Mouse (Mus musculus) lung, postnatal 0 days (tissue): ENCODE measurements at regions not wholly inside any gene's neighbourhood (a gene's known extent, or its start where the extent isn't known, plus 50 kb on each side); places are given as distances from the start of the nearest gene placed in this dataset.

Experiments used
- ATAC-seq: fragments of 200-750 bp; cut with Nextera tagmentation; 2 replicates; pipeline ENCODE4 v1.8.0; 2017; ENCODE audit warnings: moderate library complexity
- DNase-seq: peaks from one replicate; pipeline ENCODE4 v3.0.0-alpha.2; 2016; ENCODE audit warnings: low spot score
- H3K27ac ChIP-seq: fragments of 300-500 bp; sonication (generic); 2 replicates; pipeline ENCODE4 v1.5.1; 2014; ENCODE audit warnings: antibody characterized with exemption, mild to moderate bottlenecking, low read length, mixed read lengths
- H3K27me3 ChIP-seq: fragments of 300-500 bp; sonication (generic); replicated peaks from 2 replicates; pipeline ENCODE4 v1.6.1; 2014; ENCODE audit warnings: low read length, mixed read lengths; ENCODE audit not compliant: insufficient read depth
- H3K36me3 ChIP-seq: fragments of 300-500 bp; sonication (generic); 2 replicates; pipeline ENCODE4 v1.6.1; 2014; ENCODE audit warnings: low read length, mixed read lengths; ENCODE audit not compliant: insufficient read depth
- H3K4me1 ChIP-seq: fragments of 300-500 bp; sonication (generic); 2 replicates; pipeline ENCODE4 v1.6.1; 2014; ENCODE audit warnings: antibody characterized with exemption, low read depth, low read length, mixed read lengths; ENCODE audit not compliant: insufficient read depth
- H3K4me2 ChIP-seq: fragments of 300-500 bp; sonication (generic); replicated peaks from 2 replicates; pipeline ENCODE4 v1.6.1; 2014; ENCODE audit warnings: low read depth, mild to moderate bottlenecking, low read length, moderate library complexity, mixed read lengths
- H3K4me3 ChIP-seq: fragments of 300-500 bp; sonication (generic); 2 replicates; pipeline ENCODE4 v1.5.1; 2014; ENCODE audit warnings: low read depth, low read length
- H3K9ac ChIP-seq: fragments of 300-500 bp; sonication (generic); replicated peaks from 2 replicates; pipeline ENCODE4 v1.6.1; 2014; ENCODE audit warnings: low read depth, mild to moderate bottlenecking
- H3K9me3 ChIP-seq: fragments of 300-500 bp; sonication (generic); 2 replicates; pipeline ENCODE4 v1.6.1; 2016; ENCODE audit warnings: low read length, mixed read lengths
- CTCF ChIP-seq: IDR thresholded peaks from 2 replicates; pipeline ENCODE4 v1.5.1; 2016; ENCODE audit warnings: antibody characterized with exemption, mild to moderate bottlenecking
- EP300 ChIP-seq: IDR thresholded peaks from 2 replicates; pipeline ENCODE4 v1.6.1; 2016; ENCODE audit warnings: antibody characterized with exemption, mild to moderate bottlenecking, control low read depth
- WGBS: fragments of 180-500 bp; shearing (Covaris S2); extraction: QIAGEN DNeasy Blood & Tissue Kit; methylation state at CpG from one replicate; pipeline ENCODE4 v1.1.7; 2014; 5-methylcytosine and 5-hydroxymethylcytosine counted together

DNA sequence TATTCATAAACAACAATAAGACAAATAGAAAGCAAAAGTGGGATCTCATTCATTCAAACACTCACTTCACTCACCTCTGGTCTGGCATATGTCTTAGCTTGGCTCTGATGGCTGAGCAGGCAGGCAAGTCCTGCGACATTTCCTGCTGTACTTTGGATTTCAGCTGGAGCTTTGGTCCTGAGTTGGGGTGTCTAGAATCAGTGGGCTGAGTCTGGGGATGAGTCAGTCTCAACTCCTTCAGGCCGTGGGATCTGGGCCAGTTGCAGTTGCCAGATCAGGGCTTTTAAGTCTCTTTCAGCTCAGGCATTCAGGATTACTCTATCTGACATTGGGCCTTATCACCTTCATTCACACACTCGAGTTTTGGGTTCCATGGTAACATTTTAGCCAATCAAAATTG lies 454.1 kb downstream of the Adra2a start:
- Histone ChIP-seq H3K27me3 (no peaks in the 10 kb centered on the region), H3K4me3 (no peak overlapping the region), H3K4me1 (no peaks in the 10 kb centered on the region), H3K9me3 (no peaks in the 10 kb centered on the region), H3K27ac (no peak overlapping the region), H3K4me2 (no peak overlapping the region), H3K36me3 (no peaks in the 10 kb centered on the region), H3K9ac (no peak overlapping the region)
- no peak for DNase-seq
- WGBS = 48% methylated on average over 3 of the region's 3 CpGs
- no peak for TF ChIP-seq CTCF
- no peak for TF ChIP-seq EP300
- no peak for ATAC-seq

DNA sequence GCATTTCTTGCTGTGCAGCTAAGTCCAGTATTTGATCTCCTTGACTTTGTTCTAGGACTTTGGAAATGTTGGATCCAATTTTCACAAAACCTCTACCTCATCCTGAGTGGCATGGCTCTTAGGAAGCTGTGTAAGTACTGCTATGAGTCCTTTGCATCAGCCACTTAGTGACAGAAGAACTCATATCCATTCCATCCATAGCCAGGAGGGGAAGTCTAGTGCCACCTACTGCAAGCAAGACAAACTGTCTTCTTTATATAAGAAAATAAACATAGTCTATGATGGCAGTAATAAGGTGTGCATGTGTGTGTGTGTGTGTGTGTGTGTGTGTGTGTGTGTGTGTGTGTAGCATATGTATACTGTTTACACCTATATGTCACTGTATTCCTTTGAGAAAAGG lies 489.9 kb downstream of the Adra2a start:
- TF ChIP-seq EP300 = no peak
- peak; percentile 63 for TF ChIP-seq CTCF
- no peak overlapping the region for H3K4me2 ChIP-seq
- DNase-seq (peak; percentile 57), ATAC-seq (no peak)
- H3K9ac ChIP-seq = no peak overlapping the region
- no peaks in the 10 kb centered on the region for H3K36me3 ChIP-seq
- H3K27ac ChIP-seq = no peak overlapping the region
- H3K9me3 ChIP-seq = no peaks in the 10 kb centered on the region
- H3K4me3 ChIP-seq = no peak overlapping the region
- H3K27me3 ChIP-seq = no peaks in the 10 kb centered on the region
- no peaks in the 10 kb centered on the region for H3K4me1 ChIP-seq

DNA sequence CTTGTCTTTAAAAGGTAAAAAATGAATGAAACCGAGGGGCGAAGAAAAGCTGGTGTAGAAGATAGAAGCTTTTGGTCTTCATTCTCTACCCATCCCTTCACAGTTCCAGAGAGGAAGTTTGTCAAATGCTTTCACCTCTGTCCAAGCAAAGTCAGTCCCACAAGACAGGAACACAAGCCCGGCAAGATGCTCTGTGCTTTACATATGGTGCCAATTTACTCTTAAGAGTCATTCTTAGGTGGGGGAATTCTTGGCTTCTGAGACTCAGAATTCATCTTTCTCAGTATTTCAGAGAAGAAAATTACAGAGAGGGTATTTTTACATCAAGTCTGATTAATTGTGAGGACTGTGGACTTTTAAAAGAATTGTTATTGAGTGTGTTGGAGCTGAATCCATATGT lies 511.4 kb downstream of the Adra2a start:
- Histone ChIP-seq H3K4me1 (no peaks in the 10 kb centered on the region), H3K27ac (no peak overlapping the region), H3K9me3 (no peaks in the 10 kb centered on the region), H3K9ac (no peak overlapping the region), H3K36me3 (no peaks in the 10 kb centered on the region), H3K27me3 (no peaks in the 10 kb centered on the region), H3K4me2 (no peak overlapping the region), H3K4me3 (no peak overlapping the region)
- no peak for DNase-seq
- ATAC-seq = no peak
- no peak for TF ChIP-seq CTCF
- no peak for TF ChIP-seq EP300
- 87% methylated on average over 3 of the region's 3 CpGs for WGBS

DNA sequence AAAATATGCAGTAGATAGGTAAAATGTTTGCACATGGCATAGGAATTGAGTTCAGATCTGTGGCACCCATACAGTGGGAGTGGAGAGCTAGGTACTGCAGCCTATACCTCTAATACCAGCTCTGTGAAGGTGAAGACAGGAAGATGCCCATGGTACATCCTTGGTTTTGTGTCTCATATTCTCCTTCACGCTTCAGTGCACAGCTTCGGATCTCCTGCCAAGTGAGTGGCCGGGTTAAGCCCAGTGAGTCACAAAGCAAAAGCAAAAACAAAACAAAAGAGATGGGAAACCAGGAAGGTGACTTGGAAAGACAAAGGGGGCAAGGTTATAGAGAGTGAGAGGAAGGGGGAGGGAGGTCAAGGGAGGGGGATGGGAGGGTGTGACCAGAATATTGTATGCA lies 514.0 kb downstream of the Adra2a start:
- no peak overlapping the region for H3K4me2 ChIP-seq
- 87% methylated on average over 3 of the region's 3 CpGs for WGBS
- H3K9me3 ChIP-seq = no peaks in the 10 kb centered on the region
- no peak overlapping the region for H3K27ac ChIP-seq
- no peak overlapping the region for H3K4me3 ChIP-seq
- no peak for ATAC-seq
- TF ChIP-seq CTCF (no peak), EP300 (no peak)
- H3K9ac ChIP-seq = no peak overlapping the region
- no peak for DNase-seq
- H3K4me1 ChIP-seq = no peaks in the 10 kb centered on the region
- H3K27me3 ChIP-seq = no peaks in the 10 kb centered on the region
- H3K36me3 ChIP-seq = no peaks in the 10 kb centered on the region

DNA sequence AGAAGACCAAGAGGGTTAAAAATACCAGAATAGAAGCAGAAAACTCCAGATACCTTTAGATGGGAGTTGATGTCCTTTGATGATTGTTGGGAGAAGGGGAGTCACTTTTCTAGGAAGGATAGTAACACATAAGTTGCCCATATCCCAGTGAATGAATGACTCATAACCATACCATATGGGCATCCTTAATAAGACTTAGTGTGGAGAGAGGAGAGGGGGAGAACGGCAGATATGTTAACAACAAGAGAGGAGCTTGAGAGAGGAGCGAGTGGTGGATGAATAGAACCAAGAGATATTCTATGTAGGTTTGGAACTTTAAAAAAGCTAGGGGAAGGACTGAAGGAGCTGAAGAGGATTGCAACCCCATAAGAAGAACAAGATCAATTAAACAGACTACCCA lies 539.6 kb downstream of the Adra2a start:
- TF ChIP-seq EP300 (no peak), CTCF (no peak)
- Histone ChIP-seq H3K9ac (no peak overlapping the region), H3K27ac (no peak overlapping the region), H3K4me1 (no peaks in the 10 kb centered on the region), H3K27me3 (no peaks in the 10 kb centered on the region), H3K4me2 (no peak overlapping the region), H3K9me3 (no peaks in the 10 kb centered on the region), H3K36me3 (no peaks in the 10 kb centered on the region), H3K4me3 (no peak overlapping the region)
- no peak for DNase-seq
- 76% methylated on average over 2 of the region's 2 CpGs for WGBS
- ATAC-seq = no peak

DNA sequence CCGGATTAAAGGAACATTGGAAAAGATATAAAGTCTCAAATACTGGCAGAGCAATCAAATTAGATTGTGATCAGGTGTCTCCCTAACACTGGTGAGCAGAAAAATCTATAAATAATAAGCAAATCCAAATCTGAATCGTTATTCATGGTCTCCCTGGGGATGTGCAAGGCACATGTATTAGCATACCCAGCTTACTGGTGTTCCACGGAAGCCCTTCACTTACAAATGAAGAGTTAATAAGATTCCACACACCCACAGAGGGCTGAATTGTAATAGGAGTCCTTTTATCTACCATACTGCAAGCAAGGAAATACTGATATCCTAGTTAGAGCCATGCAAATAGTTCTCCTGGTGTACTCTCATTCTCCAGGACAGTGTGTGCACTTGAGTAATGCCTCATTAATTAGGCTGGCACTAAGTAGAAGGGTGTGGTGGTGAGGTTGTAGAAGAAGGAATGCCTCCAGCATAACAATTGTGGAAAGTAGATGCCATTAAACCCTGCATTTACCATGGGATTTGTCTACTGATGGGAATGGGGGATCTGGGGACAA lies 540.8 kb downstream of the Adra2a start:
- Histone ChIP-seq H3K36me3 (no peaks in the 10 kb centered on the region), H3K9ac (no peak overlapping the region), H3K4me1 (no peaks in the 10 kb centered on the region), H3K27me3 (no peaks in the 10 kb centered on the region), H3K4me3 (no peak overlapping the region), H3K4me2 (no peak overlapping the region), H3K27ac (no peak overlapping the region), H3K9me3 (no peaks in the 10 kb centered on the region)
- DNase-seq (no peak), ATAC-seq (no peak)
- WGBS = 58% methylated on average over 3 of the region's 3 CpGs
- no peak for TF ChIP-seq EP300
- no peak for TF ChIP-seq CTCF

DNA sequence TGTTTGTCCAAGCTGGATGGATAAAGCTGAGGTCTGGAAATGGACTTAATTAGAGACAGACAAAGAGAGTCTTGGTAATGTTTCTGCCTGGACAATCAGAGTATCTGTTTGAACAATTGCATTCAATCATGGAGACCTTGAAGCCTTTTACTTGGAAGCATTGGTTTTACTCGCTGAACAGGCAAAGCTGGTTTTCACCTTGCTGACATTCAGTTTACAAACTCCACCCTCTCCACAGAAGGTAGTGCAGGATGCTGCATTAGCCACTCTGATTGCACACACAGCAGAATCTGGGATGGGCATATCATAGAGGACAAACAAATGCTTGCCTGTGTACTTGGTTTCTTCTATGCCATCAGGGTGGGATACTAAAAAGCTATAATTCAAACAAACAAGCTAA lies 541.4 kb downstream of the Adra2a start:
- Histone ChIP-seq H3K27ac (no peak overlapping the region), H3K4me1 (no peaks in the 10 kb centered on the region), H3K27me3 (no peaks in the 10 kb centered on the region), H3K9me3 (no peaks in the 10 kb centered on the region), H3K4me3 (no peak overlapping the region), H3K36me3 (no peaks in the 10 kb centered on the region), H3K9ac (no peak overlapping the region), H3K4me2 (no peak overlapping the region)
- WGBS = 50% methylated on average over 1 of the region's 1 CpGs
- no peak for ATAC-seq
- DNase-seq = no peak
- TF ChIP-seq EP300 = no peak
